Mouse (Mus musculus): ENCODE measurements around the gene Mpz. TPM values are rescaled to one million over a fixed set of nuclear protein-coding genes. Genes with fewer than 3 reads are reported as not detected.
A peak's percentile ranks its signal among the peaks of the same experiment; 100 is the strongest.

Mpz gene
- polyA plus RNA-seq, 1 experiment = 3.5 TPM

GRCm38 (mm10) chr1:171118269-171118684, 32.2 kb upstream of the Mpz start:
- H3K27ac ChIP-seq (ENCODE audit: insufficient read depth, low read depth, low read length) = no peak overlapping the region
- no peak overlapping the region for H3K4me3 ChIP-seq (ENCODE audit: insufficient read depth, low read depth, low read length)
- WGBS = 4% methylated on average over 4 of the region's 4 CpGs
- no peaks in the 10 kb centered on the region; the same call in 1 of the 2 replicates for H3K4me1 ChIP-seq (ENCODE audit: control insufficient read depth, insufficient read depth, low read length)
- TF ChIP-seq POLR2A (IDR thresholded peaks at IDR 0.05; ENCODE audit: low read depth, low read length) = no peak
- TF ChIP-seq CTCF (conservative IDR thresholded peaks at IDR 0.05; ENCODE audit: insufficient read depth, insufficient read length, low read depth, low read length) = peak; percentile 24; the same call in 1 of the 2 replicates
- H3K36me3 ChIP-seq (ENCODE audit: control insufficient read depth, insufficient read depth, low read length) = no peaks in the 10 kb centered on the region
- DNase-seq = peak; percentile 87
- no peaks in the 10 kb centered on the region for H3K27me3 ChIP-seq (replicated peaks; ENCODE audit: control insufficient read depth, insufficient read depth, low read length)

GRCm38 (mm10) chr1:171118996-171119395, 31.5 kb upstream of the Mpz start:
- no peak overlapping the region for H3K27ac ChIP-seq (ENCODE audit: insufficient read depth, low read depth, low read length)
- TF ChIP-seq POLR2A (IDR thresholded peaks at IDR 0.05; ENCODE audit: low read depth, low read length) (no peak), CTCF (conservative IDR thresholded peaks at IDR 0.05; ENCODE audit: insufficient read depth, insufficient read length, low read depth, low read length) (no peak)
- 85% methylated on average over 5 of the region's 5 CpGs for WGBS
- H3K36me3 ChIP-seq (ENCODE audit: control insufficient read depth, insufficient read depth, low read length) = no peaks in the 10 kb centered on the region
- DNase-seq = no peak
- H3K27me3 ChIP-seq (replicated peaks; ENCODE audit: control insufficient read depth, insufficient read depth, low read length) = no peaks in the 10 kb centered on the region
- H3K4me1 ChIP-seq (ENCODE audit: control insufficient read depth, insufficient read depth, low read length) = no peaks in the 10 kb centered on the region; the same call in 1 of the 2 replicates
- no peak overlapping the region for H3K4me3 ChIP-seq (ENCODE audit: insufficient read depth, low read depth, low read length)

GRCm38 (mm10) chr1:171119405-171119804, 31.1 kb upstream of the Mpz start:
- Histone ChIP-seq H3K36me3 (ENCODE audit: control insufficient read depth, insufficient read depth, low read length) (no peaks in the 10 kb centered on the region), H3K4me1 (ENCODE audit: control insufficient read depth, insufficient read depth, low read length) (no peaks in the 10 kb centered on the region; the same call in 1 of the 2 replicates), H3K27ac (ENCODE audit: insufficient read depth, low read depth, low read length) (no peak overlapping the region), H3K4me3 (ENCODE audit: insufficient read depth, low read depth, low read length) (no peak overlapping the region), H3K27me3 (replicated peaks; ENCODE audit: control insufficient read depth, insufficient read depth, low read length) (no peaks in the 10 kb centered on the region)
- TF ChIP-seq POLR2A (IDR thresholded peaks at IDR 0.05; ENCODE audit: low read depth, low read length) (no peak), CTCF (conservative IDR thresholded peaks at IDR 0.05; ENCODE audit: insufficient read depth, insufficient read length, low read depth, low read length) (no peak)
- no peak for DNase-seq
- WGBS = 87% methylated on average over 14 of the region's 14 CpGs

GRCm38 (mm10) chr1:171120893-171121292, 29.6 kb upstream of the Mpz start:
- no peak overlapping the region for H3K27ac ChIP-seq (ENCODE audit: insufficient read depth, low read depth, low read length)
- no peak overlapping the region for H3K4me3 ChIP-seq (ENCODE audit: insufficient read depth, low read depth, low read length)
- no peak for TF ChIP-seq CTCF (conservative IDR thresholded peaks at IDR 0.05; ENCODE audit: insufficient read depth, insufficient read length, low read depth, low read length)
- no peak for TF ChIP-seq POLR2A (IDR thresholded peaks at IDR 0.05; ENCODE audit: low read depth, low read length)
- no peak for DNase-seq
- H3K4me1 ChIP-seq (ENCODE audit: control insufficient read depth, insufficient read depth, low read length) = no peaks in the 10 kb centered on the region; the same call in 1 of the 2 replicates
- 51% methylated on average over 3 of the region's 3 CpGs for WGBS
- H3K27me3 ChIP-seq (replicated peaks; ENCODE audit: control insufficient read depth, insufficient read depth, low read length) = no peaks in the 10 kb centered on the region
- no peaks in the 10 kb centered on the region for H3K36me3 ChIP-seq (ENCODE audit: control insufficient read depth, insufficient read depth, low read length)

GRCm38 (mm10) chr1:171121839-171122238, 28.7 kb upstream of the Mpz start:
- DNase-seq = no peak
- WGBS = 58% methylated on average over 5 of the region's 5 CpGs
- Histone ChIP-seq H3K4me3 (ENCODE audit: insufficient read depth, low read depth, low read length) (no peak overlapping the region), H3K27ac (ENCODE audit: insufficient read depth, low read depth, low read length) (no peak overlapping the region), H3K36me3 (ENCODE audit: control insufficient read depth, insufficient read depth, low read length) (no peaks in the 10 kb centered on the region), H3K27me3 (replicated peaks; ENCODE audit: control insufficient read depth, insufficient read depth, low read length) (no peaks in the 10 kb centered on the region), H3K4me1 (ENCODE audit: control insufficient read depth, insufficient read depth, low read length) (no peaks in the 10 kb centered on the region; the same call in 1 of the 2 replicates)
- TF ChIP-seq CTCF (conservative IDR thresholded peaks at IDR 0.05; ENCODE audit: insufficient read depth, insufficient read length, low read depth, low read length) = no peak
- TF ChIP-seq POLR2A (IDR thresholded peaks at IDR 0.05; ENCODE audit: low read depth, low read length) = no peak

GRCm38 (mm10) chr1:171122932-171123331, 27.6 kb upstream of the Mpz start:
- 23% methylated on average over 7 of the region's 7 CpGs for WGBS
- H3K4me1 ChIP-seq (ENCODE audit: control insufficient read depth, insufficient read depth, low read length) = no peaks in the 10 kb centered on the region; the same call in 1 of the 2 replicates
- no peaks in the 10 kb centered on the region for H3K36me3 ChIP-seq (ENCODE audit: control insufficient read depth, insufficient read depth, low read length)
- no peak overlapping the region for H3K4me3 ChIP-seq (ENCODE audit: insufficient read depth, low read depth, low read length)
- TF ChIP-seq CTCF (conservative IDR thresholded peaks at IDR 0.05; ENCODE audit: insufficient read depth, insufficient read length, low read depth, low read length) = no peak
- no peak for TF ChIP-seq POLR2A (IDR thresholded peaks at IDR 0.05; ENCODE audit: low read depth, low read length)
- H3K27ac ChIP-seq (ENCODE audit: insufficient read depth, low read depth, low read length) = no peak overlapping the region
- DNase-seq = peak; percentile 74
- H3K27me3 ChIP-seq (replicated peaks; ENCODE audit: control insufficient read depth, insufficient read depth, low read length) = no peaks in the 10 kb centered on the region

GRCm38 (mm10) chr1:171124398-171124797, 26.1 kb upstream of the Mpz start:
- TF ChIP-seq POLR2A (IDR thresholded peaks at IDR 0.05; ENCODE audit: low read depth, low read length) (no peak), CTCF (conservative IDR thresholded peaks at IDR 0.05; ENCODE audit: insufficient read depth, insufficient read length, low read depth, low read length) (no peak)
- WGBS = 95% methylated on average over 5 of the region's 5 CpGs

More at GRCm38 (mm10) chr1:171124398-171124797, 26.1 kb upstream of the Mpz start:
- no peaks in the 10 kb centered on the region; the same call in 1 of the 2 replicates for H3K4me1 ChIP-seq (ENCODE audit: control insufficient read depth, insufficient read depth, low read length)
- H3K36me3 ChIP-seq (ENCODE audit: control insufficient read depth, insufficient read depth, low read length) = no peaks in the 10 kb centered on the region; the same call in 1 of the 2 replicates
- no peak for DNase-seq
- H3K27me3 ChIP-seq (replicated peaks; ENCODE audit: control insufficient read depth, insufficient read depth, low read length) = no peaks in the 10 kb centered on the region
- H3K27ac ChIP-seq (ENCODE audit: insufficient read depth, low read depth, low read length) = no peak overlapping the region
- no peak overlapping the region for H3K4me3 ChIP-seq (ENCODE audit: insufficient read depth, low read depth, low read length)

All from kidney, adult 2 months (tissue).